Mouse (Mus musculus) midbrain, postnatal 0 days (tissue): Measurements from ENCODE around the gene Ttbk1. TPM values are rescaled to one million over a fixed set of nuclear protein-coding genes. Genes with fewer than 3 reads are reported as not detected.

Experiments used
- ATAC-seq: fragments of 200-750 bp; cut with Nextera tagmentation; 2 replicates; pipeline ENCODE4 v1.8.0; 2017; ENCODE audit warnings: moderate number of reproducible peaks, mild to moderate bottlenecking, moderate TSS enrichment, moderate library complexity; ENCODE audit not compliant: low FRiP score
- DNase-seq: peaks from one replicate; pipeline ENCODE4 v3.0.0-alpha.2; 2015; ENCODE audit warnings: low spot score
- H3K27ac ChIP-seq: fragments of 300-500 bp; sonication (generic); 2 replicates; pipeline ENCODE4 v1.5.1; 2014; ENCODE audit warnings: low read depth, mild to moderate bottlenecking, low read length, mixed read lengths
- H3K27me3 ChIP-seq: fragments of 300-500 bp; sonication (generic); 2 replicates; pipeline ENCODE4 v1.6.1; 2014; ENCODE audit warnings: low read length, control low read depth, mixed read lengths; ENCODE audit not compliant: insufficient read depth
- H3K36me3 ChIP-seq: fragments of 300-500 bp; sonication (generic); 2 replicates; pipeline ENCODE4 v1.6.1; 2014; ENCODE audit warnings: low read length, control low read depth, mixed read lengths; ENCODE audit not compliant: insufficient read depth
- H3K4me1 ChIP-seq: fragments of 300-500 bp; sonication (generic); 2 replicates; pipeline ENCODE4 v1.6.1; 2014; ENCODE audit warnings: mild to moderate bottlenecking, control low read depth, antibody characterized with exemption, low read length, mixed read lengths; ENCODE audit not compliant: insufficient read depth
- H3K4me2 ChIP-seq: fragments of 300-500 bp; sonication (generic); 2 replicates; pipeline ENCODE4 v1.6.1; 2014; ENCODE audit warnings: low read depth, mild to moderate bottlenecking, low read length, mixed read lengths; ENCODE audit not compliant: poor library complexity, severe bottlenecking
- H3K4me3 ChIP-seq: fragments of 300-500 bp; sonication (generic); 2 replicates; pipeline ENCODE4 v1.5.1; 2014; ENCODE audit warnings: low read depth, mild to moderate bottlenecking, low read length, moderate library complexity
- H3K9ac ChIP-seq: fragments of 300-500 bp; sonication (generic); replicated peaks from 2 replicates; pipeline ENCODE4 v1.6.1; 2014; ENCODE audit warnings: mild to moderate bottlenecking, low read length, moderate library complexity, mixed read lengths; ENCODE audit not compliant: poor library complexity, severe bottlenecking
- H3K9me3 ChIP-seq: fragments of 300-500 bp; sonication (generic); 2 replicates; pipeline ENCODE4 v1.6.1; 2016; ENCODE audit warnings: low read length, control low read depth
- CTCF ChIP-seq: IDR thresholded peaks from 2 replicates; pipeline ENCODE4 v1.5.1; 2016; ENCODE audit warnings: antibody characterized with exemption, mild to moderate bottlenecking
- WGBS: fragments of 180-500 bp; shearing (Covaris S2); extraction: QIAGEN DNeasy Blood & Tissue Kit; methylation state at CpG from one replicate; pipeline ENCODE4 v1.1.7; 2014; 5-methylcytosine and 5-hydroxymethylcytosine counted together
- polyA plus RNA-seq: library from polyadenylated mRNA; unstranded; fragments of >200 nt; fragmentation: Nextera tagmentation; extraction: Ambion mirVana; gene quantifications from 2 replicates; pipeline ENCODE4 v1.2.1, GENCODE M21; 2015
- total RNA-seq: library from RNA; depleted of rRNA; stranded (reverse); fragments of >200 nt; gene quantifications from 2 replicates; pipeline ENCODE4 v1.2.3, GENCODE M21; 2014

Ttbk1 gene
- total and polyA plus RNA-seq, 2 experiments from 2014 or later, result 6.1 to 50.1 TPM

GRCm38 (mm10) chr17:46519971-46520370 is 32.5 kb upstream of the Ttbk1 start:
- Histone ChIP-seq H3K4me1 (no peaks in the 10 kb centered on the region), H3K4me3 (no peak overlapping the region), H3K27me3 (no peaks in the 10 kb centered on the region), H3K36me3 (peaks cover 37% of the 10 kb centered on the region), H3K27ac (no peak overlapping the region), H3K4me2 (no peak overlapping the region), H3K9me3 (no peaks in the 10 kb centered on the region), H3K9ac (no peak overlapping the region)
- no peak for TF ChIP-seq CTCF
- 0 out of 2 replicates have a peak, but pooled peaks have one; percentile 21 for ATAC-seq
- 65% methylated on average over 10 of the region's 10 CpGs for WGBS
- DNase-seq, result no peak

GRCm38 (mm10) chr17:46513329-46513728 is 25.9 kb upstream of the Ttbk1 start:
- WGBS, result 55% methylated on average over 2 of the region's 2 CpGs
- no peak overlapping the region for H3K9ac ChIP-seq
- H3K27ac ChIP-seq, result no peak overlapping the region
- no peaks in the 10 kb centered on the region for H3K27me3 ChIP-seq
- ATAC-seq (no peak), DNase-seq (peak; percentile 8)
- H3K4me2 ChIP-seq, result no peak overlapping the region
- TF ChIP-seq CTCF, result no peak
- H3K36me3 ChIP-seq, result peaks cover 29% of the 10 kb centered on the region
- no peak overlapping the region for H3K4me3 ChIP-seq
- no peaks in the 10 kb centered on the region for H3K9me3 ChIP-seq
- no peaks in the 10 kb centered on the region for H3K4me1 ChIP-seq

GRCm38 (mm10) chr17:46511059-46511710 is 23.7 kb upstream of the Ttbk1 start:
- no peaks in the 10 kb centered on the region for H3K27me3 ChIP-seq
- DNase-seq (peak; percentile 42), ATAC-seq (0 out of 2 replicates have a peak, but pooled peaks have one; percentile 21)
- no peaks in the 10 kb centered on the region for H3K4me1 ChIP-seq
- no peak overlapping the region for H3K4me2 ChIP-seq
- 47% methylated on average over 11 of the region's 11 CpGs for WGBS
- no peak overlapping the region for H3K4me3 ChIP-seq
- no peak overlapping the region for H3K9ac ChIP-seq
- no peak overlapping the region for H3K27ac ChIP-seq
- no peaks in the 10 kb centered on the region for H3K9me3 ChIP-seq
- H3K36me3 ChIP-seq, result peaks cover 34% of the 10 kb centered on the region
- peak; percentile 67 for TF ChIP-seq CTCF

GRCm38 (mm10) chr17:46505617-46506016 is 18.1 kb upstream of the Ttbk1 start:
- Histone ChIP-seq H3K4me2 (no peak overlapping the region), H3K36me3 (peaks cover 55% of the 10 kb centered on the region), H3K27ac (no peak overlapping the region), H3K9ac (no peak overlapping the region), H3K4me1 (no peaks in the 10 kb centered on the region), H3K4me3 (no peak overlapping the region), H3K27me3 (no peaks in the 10 kb centered on the region), H3K9me3 (no peaks in the 10 kb centered on the region)
- no peak for TF ChIP-seq CTCF
- no peak for ATAC-seq
- WGBS, result 96% methylated on average over 3 of the region's 3 CpGs
- no peak for DNase-seq

GRCm38 (mm10) chr17:46503847-46504638 is 16.6 kb upstream of the Ttbk1 start:
- 83% methylated on average over 14 of the region's 14 CpGs for WGBS

GRCm38 (mm10) chr17:46502775-46503174 is 15.3 kb upstream of the Ttbk1 start:
- H3K27ac ChIP-seq, result no peak overlapping the region
- H3K4me2 ChIP-seq, result no peak overlapping the region
- no peaks in the 10 kb centered on the region for H3K9me3 ChIP-seq
- no peak overlapping the region for H3K4me3 ChIP-seq
- ATAC-seq (no peak), DNase-seq (no peak)
- H3K4me1 ChIP-seq, result no peaks in the 10 kb centered on the region
- no peak for TF ChIP-seq CTCF
- H3K36me3 ChIP-seq, result peaks cover 38% of the 10 kb centered on the region
- H3K27me3 ChIP-seq, result no peaks in the 10 kb centered on the region
- H3K9ac ChIP-seq, result no peak overlapping the region
- WGBS, result 91% methylated on average over 2 of the region's 2 CpGs

More at GRCm38 (mm10) chr17:46503847-46504638, 16.6 kb upstream of the Ttbk1 start:
- Histone ChIP-seq H3K9me3 (no peaks in the 10 kb centered on the region), H3K36me3 (peaks cover 45% of the 10 kb centered on the region), H3K9ac (no peak overlapping the region), H3K4me3 (no peak overlapping the region), H3K4me2 (no peak overlapping the region), H3K27me3 (no peaks in the 10 kb centered on the region), H3K4me1 (no peaks in the 10 kb centered on the region), H3K27ac (no peak overlapping the region)
- DNase-seq (no peak), ATAC-seq (no peak)
- no peak for TF ChIP-seq CTCF
